Mouse (Mus musculus) layer of hippocampus, adult 6 months (tissue): ENCODE results near the gene Cartpt. TPM values are rescaled to one million over a fixed set of nuclear protein-coding genes. Genes with fewer than 3 reads are reported as not detected.

Source experiments
- long read RNA-seq, 2 experiments: library from polyadenylated mRNA; unstranded; transcript quantifications; one replicate each; pipeline ENCODE4 v2.0.0; 2019 to 2020
- polyA plus RNA-seq: library from polyadenylated mRNA; unstranded; fragments of <200 nt; fragmentation: Nextera tagmentation; gene quantifications from 2 replicates; pipeline ENCODE4 v1.2.3, GENCODE M21; 2021

Cartpt gene
- polyA plus RNA-seq: 12.5 and 13.3 TPM in 2 replicates
- long read RNA-seq, experiment 1, transcript Cartpt-202 (3 exons, 1,238 nt): major isoform, 10 of 15 reads
- long read RNA-seq, experiment 1, partial matches to known transcripts: 0 of 15 reads
- long read RNA-seq, experiment 1, other reads (novel, unspliced or antisense): 2 of 15 reads
- long read RNA-seq, experiment 2, partial matches to known transcripts: 0 of 4 reads
- long read RNA-seq, experiment 2, other reads (novel, unspliced or antisense): 0 of 4 reads

DNA sequence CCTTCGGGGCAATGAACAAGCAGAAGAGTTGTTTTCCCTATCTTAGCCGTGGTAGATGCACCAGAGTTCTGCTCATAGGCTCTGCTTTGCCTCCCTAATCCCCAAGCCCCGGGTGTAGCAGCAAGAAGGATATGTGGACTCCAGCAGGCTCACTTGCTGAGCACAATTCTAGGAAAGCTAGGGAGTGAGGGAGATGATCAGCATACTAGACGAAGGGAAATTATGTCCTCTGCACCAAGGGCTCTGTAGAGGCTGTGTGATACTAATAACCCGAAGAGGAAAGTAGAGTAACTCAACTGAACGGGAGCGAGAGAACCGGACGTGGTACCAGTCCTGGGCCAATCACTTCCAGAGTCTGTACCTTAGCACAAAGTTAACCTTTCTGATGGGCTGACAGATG, at the start of gene Cartpt:
Gene Cartpt (minus strand): TSS at position 127 of the 400 bp plus-strand sequence.

Other genes with a start within 250 kb of the Cartpt start
- 40.8 and 42.3 TPM in 2 replicates for gene Mccc2, start 114.5 kb upstream of the Cartpt start, polyA plus RNA-seq
- 3.2 and 3.3 TPM in 2 replicates for gene Bdp1, start 203.0 kb upstream of the Cartpt start, polyA plus RNA-seq
- gene Serf1, start 206.9 kb upstream of the Cartpt start, polyA plus RNA-seq: 48.1 and 57.6 TPM in 2 replicates
- 8.4 and 9.6 TPM in 2 replicates for gene Smn1, start 223.8 kb upstream of the Cartpt start, polyA plus RNA-seq